Mouse (Mus musculus) liver, embryonic 11.5 days (tissue): ENCODE results near the gene Dnmt3a. TPM values are rescaled to one million over a fixed set of nuclear protein-coding genes. Genes with fewer than 3 reads are reported as not detected.

Experiments
- ATAC-seq: fragments of 200-750 bp; cut with Nextera tagmentation; replicated peaks from 2 replicates; pipeline ENCODE4 v1.8.0; 2017; ENCODE audit warnings: moderate number of reproducible peaks, mild to moderate bottlenecking, moderate TSS enrichment, moderate library complexity; ENCODE audit not compliant: low FRiP score
- DNase-seq: peaks from one replicate; pipeline ENCODE4 v3.0.0-alpha.2; 2017; ENCODE audit warnings: low spot score
- H3K27ac ChIP-seq: fragments of 300-500 bp; sonication (generic); 2 replicates; pipeline ENCODE4 v1.5.1; 2014; ENCODE audit warnings: mild to moderate bottlenecking, low read depth, low read length, control low read depth
- H3K27me3 ChIP-seq: fragments of 300-500 bp; sonication (generic); replicated peaks from 2 replicates; pipeline ENCODE4 v1.6.1; 2014; ENCODE audit warnings: low read length, mixed read lengths; ENCODE audit not compliant: control insufficient read depth, insufficient read depth
- H3K36me3 ChIP-seq: fragments of 300-500 bp; sonication (generic); 2 replicates; pipeline ENCODE4 v1.6.1; 2014; ENCODE audit warnings: mild to moderate bottlenecking, low read length, moderate library complexity, mixed read lengths; ENCODE audit not compliant: control insufficient read depth, insufficient read depth
- H3K4me1 ChIP-seq: fragments of 300-500 bp; sonication (generic); replicated peaks from 2 replicates; pipeline ENCODE4 v1.6.1; 2014; ENCODE audit warnings: low read length, mixed read lengths; ENCODE audit not compliant: control insufficient read depth, insufficient read depth
- H3K4me2 ChIP-seq: fragments of 300-500 bp; sonication (generic); 2 replicates; pipeline ENCODE4 v1.6.1; 2014; ENCODE audit warnings: mild to moderate bottlenecking, control low read depth, moderate library complexity
- H3K4me3 ChIP-seq: fragments of 300-500 bp; sonication (generic); 2 replicates; pipeline ENCODE4 v1.5.1; 2014; ENCODE audit warnings: low read depth, low read length, control low read depth
- H3K9ac ChIP-seq: fragments of 300-500 bp; sonication (generic); 2 replicates; pipeline ENCODE4 v1.6.1; 2014; ENCODE audit warnings: low read depth, low read length, control low read depth
- H3K9me3 ChIP-seq: fragments of 300-500 bp; sonication (generic); 2 replicates; pipeline ENCODE4 v1.6.1; 2016; ENCODE audit warnings: low read length, inconsistent platforms, mixed read lengths; ENCODE audit not compliant: control insufficient read depth
- WGBS: fragments of 180-500 bp; shearing (Covaris S2); extraction: QIAGEN DNeasy Blood & Tissue Kit; methylation state at CpG from one replicate; pipeline ENCODE4 v1.1.7; 2014; 5-methylcytosine and 5-hydroxymethylcytosine counted together
- polyA plus RNA-seq: library from polyadenylated mRNA; unstranded; fragments of >200 nt; fragmentation: Nextera tagmentation; extraction: Ambion mirVana; gene quantifications from 2 replicates; pipeline ENCODE4 v1.2.1, GENCODE M21; 2014

Dnmt3a gene
- polyA plus RNA-seq, 1 experiment from 2014 or later, result 73.3 TPM

GRCm38 (mm10) chr12:3855762-3856501, 50.1 kb downstream of the Dnmt3a start:
- peaks cover 2% of the 10 kb centered on the region; the same call in 1 of the 2 replicates for H3K36me3 ChIP-seq
- ATAC-seq (peak; percentile 72), DNase-seq (peak; percentile 58)
- H3K27ac ChIP-seq, result peak overlapping the region; percentile 62
- no peaks in the 10 kb centered on the region for H3K9me3 ChIP-seq
- 30% methylated on average over 7 of the region's 7 CpGs for WGBS
- peak overlapping the region; percentile 8; the same call in 1 of the 2 replicates for H3K4me2 ChIP-seq
- H3K9ac ChIP-seq, result no peak overlapping the region; the same call in 1 of the 2 replicates
- H3K4me1 ChIP-seq, result peaks cover 24% of the 10 kb centered on the region
- H3K4me3 ChIP-seq, result no peak overlapping the region
- H3K27me3 ChIP-seq, result no peaks in the 10 kb centered on the region

DNA sequence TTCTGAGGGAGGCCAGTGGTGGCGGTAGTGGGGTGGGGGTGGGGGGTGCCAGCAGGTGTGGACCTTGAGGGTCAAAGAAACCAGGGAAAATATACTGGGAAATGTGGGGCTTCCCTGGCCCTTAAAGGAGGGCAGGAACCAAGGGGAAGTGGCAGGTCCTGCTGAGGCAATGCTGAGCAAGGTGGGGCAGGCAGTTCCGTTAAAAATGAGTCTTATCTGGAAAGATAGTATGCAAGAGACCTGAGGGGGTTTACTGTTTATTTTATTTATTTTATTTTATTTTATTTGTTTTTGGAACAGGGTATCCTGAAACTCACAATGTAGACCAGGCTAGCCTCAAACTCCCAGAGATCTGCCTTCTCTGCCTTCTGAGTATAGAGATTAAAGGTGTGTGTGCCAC, 50.9 kb downstream of the Dnmt3a start:
- Histone ChIP-seq H3K4me2 (no peak overlapping the region), H3K27me3 (no peaks in the 10 kb centered on the region), H3K4me1 (peaks cover 24% of the 10 kb centered on the region), H3K9me3 (no peaks in the 10 kb centered on the region), H3K4me3 (no peak overlapping the region), H3K27ac (0 out of 2 replicates have a peak overlapping the region, but pooled peaks have one; percentile 62), H3K36me3 (peaks cover 3% of the 10 kb centered on the region; the same call in 1 of the 2 replicates), H3K9ac (no peak overlapping the region)
- no peak for DNase-seq
- 48% methylated on average over 2 of the region's 2 CpGs for WGBS
- no peak for ATAC-seq

DNA sequence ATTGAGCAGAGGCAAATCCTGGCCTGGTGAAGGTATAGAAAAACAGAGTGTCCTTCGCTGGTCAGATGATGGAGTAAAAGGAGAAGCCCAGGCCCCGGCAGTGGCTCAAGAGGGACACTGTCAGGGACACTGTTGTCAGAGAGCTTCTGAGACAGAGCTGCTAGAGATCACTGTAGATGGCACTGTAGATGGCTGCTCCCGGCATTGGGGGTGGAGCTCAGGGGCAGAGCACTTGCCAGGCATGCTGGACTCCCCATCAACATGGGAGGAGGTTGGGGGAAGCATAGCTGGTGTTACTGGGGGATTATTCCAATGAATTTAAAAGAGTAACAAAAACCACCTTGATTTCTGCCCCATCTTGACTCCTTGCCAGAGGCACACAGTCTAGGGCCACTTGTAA, 51.4 kb downstream of the Dnmt3a start:
- ATAC-seq, result no peak
- Histone ChIP-seq H3K4me1 (peaks cover 24% of the 10 kb centered on the region), H3K27me3 (no peaks in the 10 kb centered on the region), H3K27ac (no peak overlapping the region), H3K4me3 (no peak overlapping the region), H3K4me2 (no peak overlapping the region), H3K9me3 (no peaks in the 10 kb centered on the region), H3K9ac (no peak overlapping the region), H3K36me3 (peaks cover 5% of the 10 kb centered on the region; the same call in 1 of the 2 replicates)
- 63% methylated on average over 3 of the region's 3 CpGs for WGBS
- DNase-seq, result no peak

DNA sequence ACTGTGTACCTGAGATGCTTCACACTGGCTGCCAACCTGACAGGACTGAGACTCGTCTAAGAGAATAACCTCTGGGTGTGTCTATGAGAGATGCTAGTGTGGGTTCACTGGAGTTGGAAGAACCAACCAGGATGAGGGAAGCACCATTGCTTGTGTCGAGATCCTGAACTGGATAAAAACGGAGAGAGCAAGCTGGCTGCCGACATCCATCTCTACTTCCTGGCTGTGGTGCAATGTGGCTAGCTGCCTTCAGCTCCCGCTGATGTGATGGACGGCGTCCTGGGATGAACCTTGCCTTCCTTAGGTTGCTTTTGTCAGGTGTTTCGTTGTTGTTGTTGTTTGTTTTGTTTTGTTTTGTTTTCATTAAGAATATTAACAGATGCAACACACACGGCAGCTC, 52.0 kb downstream of the Dnmt3a start:
- ATAC-seq, result no peak
- WGBS, result 73% methylated on average over 9 of the region's 9 CpGs
- no peak for DNase-seq
- H3K27ac ChIP-seq, result no peak overlapping the region
- H3K4me1 ChIP-seq, result peaks cover 24% of the 10 kb centered on the region
- no peaks in the 10 kb centered on the region for H3K9me3 ChIP-seq
- no peak overlapping the region for H3K9ac ChIP-seq
- H3K4me2 ChIP-seq, result no peak overlapping the region
- no peak overlapping the region for H3K4me3 ChIP-seq
- peaks cover 5% of the 10 kb centered on the region; the same call in 1 of the 2 replicates for H3K36me3 ChIP-seq
- H3K27me3 ChIP-seq, result no peaks in the 10 kb centered on the region

GRCm38 (mm10) chr12:3858754-3859153, 52.9 kb downstream of the Dnmt3a start:
- ATAC-seq (no peak), DNase-seq (no peak)
- 88% methylated on average over 4 of the region's 4 CpGs for WGBS
- no peaks in the 10 kb centered on the region for H3K27me3 ChIP-seq
- no peak overlapping the region for H3K27ac ChIP-seq
- peaks cover 3% of the 10 kb centered on the region; the same call in 1 of the 2 replicates for H3K36me3 ChIP-seq
- no peaks in the 10 kb centered on the region for H3K9me3 ChIP-seq
- no peak overlapping the region for H3K9ac ChIP-seq
- no peak overlapping the region for H3K4me3 ChIP-seq
- peaks cover 24% of the 10 kb centered on the region for H3K4me1 ChIP-seq
- no peak overlapping the region for H3K4me2 ChIP-seq

GRCm38 (mm10) chr12:3859545-3859944, 53.7 kb downstream of the Dnmt3a start:
- WGBS, result 59% methylated on average over 3 of the region's 3 CpGs
- DNase-seq, result no peak
- Histone ChIP-seq H3K27me3 (no peaks in the 10 kb centered on the region), H3K4me3 (no peak overlapping the region), H3K27ac (no peak overlapping the region), H3K9ac (no peak overlapping the region), H3K4me2 (no peak overlapping the region), H3K9me3 (no peaks in the 10 kb centered on the region), H3K36me3 (peaks cover 3% of the 10 kb centered on the region; the same call in 1 of the 2 replicates), H3K4me1 (peaks cover 24% of the 10 kb centered on the region)
- no peak for ATAC-seq

- H3K36me3 ChIP-seq, result peaks cover 3% of the 10 kb centered on the region; the same call in 1 of the 2 replicates
Observed at GRCm38 (mm10) chr12:3860005-3860404, 54.2 kb downstream of the Dnmt3a start.

GRCm38 (mm10) chr12:3861665-3862228, 55.9 kb downstream of the Dnmt3a start:
- Histone ChIP-seq H3K27me3 (no peaks in the 10 kb centered on the region), H3K9ac (no peak overlapping the region), H3K4me3 (no peak overlapping the region), H3K9me3 (no peaks in the 10 kb centered on the region), H3K36me3 (peaks cover 6% of the 10 kb centered on the region), H3K4me1 (peaks cover 8% of the 10 kb centered on the region), H3K4me2 (no peak overlapping the region), H3K27ac (no peak overlapping the region)
- 59% methylated on average over 4 of the region's 4 CpGs for WGBS
- DNase-seq (no peak), ATAC-seq (no peak)

More at GRCm38 (mm10) chr12:3860005-3860404, 54.2 kb downstream of the Dnmt3a start:
- no peak overlapping the region for H3K4me3 ChIP-seq
- WGBS, result 65% methylated on average over 5 of the region's 5 CpGs
- no peaks in the 10 kb centered on the region for H3K9me3 ChIP-seq
- no peaks in the 10 kb centered on the region for H3K27me3 ChIP-seq
- no peak overlapping the region for H3K9ac ChIP-seq
- DNase-seq (no peak), ATAC-seq (no peak)
- no peak overlapping the region for H3K4me2 ChIP-seq
- no peak overlapping the region for H3K27ac ChIP-seq
- H3K4me1 ChIP-seq, result peaks cover 24% of the 10 kb centered on the region
